Mouse (Mus musculus): ENCODE measurements around the gene Chmp5. TPM values are rescaled to one million over a fixed set of nuclear protein-coding genes. Genes with fewer than 3 reads are reported as not detected.

Chmp5 gene
- polyA plus RNA-seq, 1 experiment from 2014 or later: 41.8 TPM

DNA sequence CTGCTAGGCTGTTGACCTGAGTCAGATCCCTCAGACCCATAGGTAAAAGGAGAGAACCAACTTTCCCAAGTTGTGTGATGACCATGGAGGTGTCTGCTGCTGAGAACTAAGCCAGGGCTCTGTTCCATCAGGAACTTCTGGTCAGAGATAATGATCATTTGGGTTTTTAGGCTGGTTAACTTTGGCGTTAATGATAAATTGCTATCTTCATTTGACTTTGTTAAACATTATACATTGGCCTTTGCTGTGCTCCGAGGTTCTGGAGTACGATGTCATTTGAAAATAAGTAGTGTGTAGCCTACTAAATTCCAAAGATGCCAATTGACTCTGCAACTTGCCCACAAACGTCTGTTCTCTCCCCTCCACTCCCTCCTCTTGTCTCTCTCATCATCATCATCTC is 21.0 kb downstream of the Chmp5 start:
- Histone ChIP-seq H3K9ac (ENCODE audit: low read depth, low read length) (no peak overlapping the region), H3K4me1 (ENCODE audit: control insufficient read depth, low read depth, low read length) (peaks cover 17% of the 10 kb centered on the region), H3K27me3 (ENCODE audit: control insufficient read depth, insufficient read depth, low read depth, low read length) (no peaks in the 10 kb centered on the region), H3K4me3 (ENCODE audit: low read depth, low read length) (no peak overlapping the region), H3K4me2 (ENCODE audit: low read depth, low read length) (no peak overlapping the region), H3K9me3 (replicated peaks; ENCODE audit: control insufficient read depth, low read length) (no peaks in the 10 kb centered on the region), H3K36me3 (ENCODE audit: control insufficient read depth, insufficient read depth) (no peaks in the 10 kb centered on the region; the same call in 1 of the 2 replicates), H3K27ac (ENCODE audit: low read length) (no peak overlapping the region)
- ATAC-seq (ENCODE audit: low read depth): no peak
- WGBS (ENCODE audit: insufficient replicate concordance): 59% methylated on average over 4 of the region's 4 CpGs

DNA sequence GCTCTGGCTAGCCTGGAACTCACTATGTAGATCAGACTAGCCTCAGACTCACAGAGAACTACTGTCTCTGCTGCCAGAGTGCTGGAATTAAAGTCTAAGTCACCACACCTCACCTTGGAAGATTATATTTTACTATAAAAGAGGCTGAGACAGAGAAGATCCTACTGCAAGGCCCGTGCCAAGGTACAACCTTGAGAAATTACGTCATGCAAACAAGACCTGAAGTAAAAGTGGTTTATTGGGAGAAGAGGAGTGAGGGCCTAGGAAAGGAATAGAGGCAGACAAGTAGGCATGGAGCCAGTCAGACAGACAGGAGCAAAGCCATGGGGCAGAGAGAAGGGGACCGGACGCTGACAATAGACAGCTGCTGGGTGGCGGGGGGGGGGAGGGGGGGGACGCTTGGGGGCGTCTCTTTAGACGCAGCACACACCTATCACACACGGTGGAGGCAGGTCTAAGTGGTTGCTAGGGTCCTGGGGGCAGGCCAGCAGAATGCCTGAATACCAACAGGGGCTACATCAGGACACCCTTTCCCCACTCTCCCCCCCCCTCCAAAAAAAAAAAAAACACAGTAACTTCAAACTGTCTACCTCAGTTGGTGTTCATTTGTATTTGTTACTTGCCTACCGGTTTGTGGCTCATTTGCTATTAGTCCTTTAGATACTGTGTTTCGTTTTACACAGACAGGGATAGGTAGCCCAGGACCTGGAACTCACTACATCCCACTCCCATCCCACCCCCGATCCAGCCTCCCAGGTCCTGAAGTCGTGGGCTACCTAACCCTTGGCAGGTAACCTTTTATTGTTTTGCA is 21.8 kb downstream of the Chmp5 start:
- H3K9me3 ChIP-seq (replicated peaks; ENCODE audit: control insufficient read depth, low read length): no peaks in the 10 kb centered on the region
- H3K27me3 ChIP-seq (ENCODE audit: control insufficient read depth, insufficient read depth, low read depth, low read length): no peaks in the 10 kb centered on the region
- peak overlapping the region; percentile 87 for H3K4me2 ChIP-seq (ENCODE audit: low read depth, low read length)
- peaks cover 17% of the 10 kb centered on the region for H3K4me1 ChIP-seq (ENCODE audit: control insufficient read depth, low read depth, low read length)
- H3K9ac ChIP-seq (ENCODE audit: low read depth, low read length): peak overlapping the region; percentile 85
- no peak for ATAC-seq (ENCODE audit: low read depth)
- H3K27ac ChIP-seq (ENCODE audit: low read length): peak overlapping the region; percentile 93
- H3K4me3 ChIP-seq (ENCODE audit: low read depth, low read length): peak overlapping the region; percentile 93
- H3K36me3 ChIP-seq (ENCODE audit: control insufficient read depth, insufficient read depth): no peaks in the 10 kb centered on the region
- WGBS (ENCODE audit: insufficient replicate concordance): 10% methylated on average over 11 of the region's 13 CpGs

- no peaks in the 10 kb centered on the region for H3K9me3 ChIP-seq (replicated peaks; ENCODE audit: control insufficient read depth, low read length)
- H3K4me2 ChIP-seq (ENCODE audit: low read depth, low read length): peak overlapping the region; percentile 87
- peak overlapping the region; percentile 85 for H3K9ac ChIP-seq (ENCODE audit: low read depth, low read length)
- 0% methylated on average over 16 of the region's 16 CpGs for WGBS (ENCODE audit: insufficient replicate concordance)
- H3K4me3 ChIP-seq (ENCODE audit: low read depth, low read length): peak overlapping the region; percentile 93
- peaks cover 20% of the 10 kb centered on the region for H3K4me1 ChIP-seq (ENCODE audit: control insufficient read depth, low read depth, low read length)
- H3K27ac ChIP-seq (ENCODE audit: low read length): peak overlapping the region; percentile 93
- no peaks in the 10 kb centered on the region for H3K36me3 ChIP-seq (ENCODE audit: control insufficient read depth, insufficient read depth)
- no peaks in the 10 kb centered on the region for H3K27me3 ChIP-seq (ENCODE audit: control insufficient read depth, insufficient read depth, low read depth, low read length)
- ATAC-seq (ENCODE audit: low read depth): peak; percentile 22
These were observed 22.3 kb downstream of the Chmp5 start for GRCm38 (mm10) chr4:40970592-40970841.

GRCm38 (mm10) chr4:40970842-40971701 is 22.9 kb downstream of the Chmp5 start, which contains the start of gene Nfx1:
TSS of gene Nfx1 (plus strand) at chr4:40970906.
- WGBS (ENCODE audit: insufficient replicate concordance): under 1% methylated on average over 70 of the region's 85 CpGs
- Histone ChIP-seq H3K27me3 (ENCODE audit: control insufficient read depth, insufficient read depth, low read depth, low read length) (no peaks in the 10 kb centered on the region), H3K4me1 (ENCODE audit: control insufficient read depth, low read depth, low read length) (peaks cover 20% of the 10 kb centered on the region), H3K36me3 (ENCODE audit: control insufficient read depth, insufficient read depth) (no peaks in the 10 kb centered on the region), H3K4me3 (ENCODE audit: low read depth, low read length) (peak within 1 kb of the TSS; percentile 93), H3K27ac (ENCODE audit: low read length) (peak within 1 kb of the TSS; percentile 93), H3K4me2 (ENCODE audit: low read depth, low read length) (peak within 1 kb of the TSS; percentile 87), H3K9ac (ENCODE audit: low read depth, low read length) (peak within 1 kb of the TSS; percentile 85), H3K9me3 (replicated peaks; ENCODE audit: control insufficient read depth, low read length) (no peaks in the 10 kb centered on the region)
- ATAC-seq (ENCODE audit: low read depth): peak; percentile 95

GRCm38 (mm10) chr4:40971744-40972143 is 23.5 kb downstream of the Chmp5 start:
- H3K4me1 ChIP-seq (ENCODE audit: control insufficient read depth, low read depth, low read length): peaks cover 20% of the 10 kb centered on the region
- peak overlapping the region; percentile 93 for H3K27ac ChIP-seq (ENCODE audit: low read length)
- ATAC-seq (ENCODE audit: low read depth): no peak
- peak overlapping the region; percentile 93 for H3K4me3 ChIP-seq (ENCODE audit: low read depth, low read length)
- H3K36me3 ChIP-seq (ENCODE audit: control insufficient read depth, insufficient read depth): no peaks in the 10 kb centered on the region; the same call in 1 of the 2 replicates
- peak overlapping the region; percentile 85 for H3K9ac ChIP-seq (ENCODE audit: low read depth, low read length)
- peak overlapping the region; percentile 87 for H3K4me2 ChIP-seq (ENCODE audit: low read depth, low read length)
- WGBS (ENCODE audit: insufficient replicate concordance): 21% methylated on average over 13 of the region's 13 CpGs
- H3K27me3 ChIP-seq (ENCODE audit: control insufficient read depth, insufficient read depth, low read depth, low read length): no peaks in the 10 kb centered on the region
- H3K9me3 ChIP-seq (replicated peaks; ENCODE audit: control insufficient read depth, low read length): no peaks in the 10 kb centered on the region

DNA sequence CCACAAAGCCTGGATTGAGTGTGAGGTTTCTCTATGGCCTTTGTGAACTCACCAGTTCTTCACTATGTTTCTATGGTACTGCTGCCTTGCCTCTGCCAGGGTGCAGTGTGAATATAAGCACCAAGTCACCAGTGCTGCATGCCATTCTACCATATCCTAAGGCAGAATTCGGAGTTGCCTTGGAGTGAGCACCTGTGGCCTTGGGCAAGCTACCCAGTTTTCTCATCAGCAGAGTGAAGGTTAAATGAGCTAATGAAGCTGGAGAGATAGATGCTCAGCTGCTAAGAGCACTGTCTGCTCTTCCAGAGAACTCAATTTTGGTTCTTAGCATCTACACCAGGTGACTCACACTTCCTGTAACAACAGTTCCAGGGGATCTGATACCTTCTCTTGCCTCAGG is 25.8 kb downstream of the Chmp5 start:
- Histone ChIP-seq H3K9me3 (replicated peaks; ENCODE audit: control insufficient read depth, low read length) (no peaks in the 10 kb centered on the region), H3K4me1 (ENCODE audit: control insufficient read depth, low read depth, low read length) (peaks cover 20% of the 10 kb centered on the region), H3K9ac (ENCODE audit: low read depth, low read length) (no peak overlapping the region), H3K4me2 (ENCODE audit: low read depth, low read length) (no peak overlapping the region), H3K36me3 (ENCODE audit: control insufficient read depth, insufficient read depth) (peaks cover 3% of the 10 kb centered on the region), H3K4me3 (ENCODE audit: low read depth, low read length) (no peak overlapping the region), H3K27me3 (ENCODE audit: control insufficient read depth, insufficient read depth, low read depth, low read length) (no peaks in the 10 kb centered on the region), H3K27ac (ENCODE audit: low read length) (no peak overlapping the region)
- no peak for ATAC-seq (ENCODE audit: low read depth)
- WGBS (ENCODE audit: insufficient replicate concordance): 82% methylated on average over 1 of the region's 1 CpGs

DNA sequence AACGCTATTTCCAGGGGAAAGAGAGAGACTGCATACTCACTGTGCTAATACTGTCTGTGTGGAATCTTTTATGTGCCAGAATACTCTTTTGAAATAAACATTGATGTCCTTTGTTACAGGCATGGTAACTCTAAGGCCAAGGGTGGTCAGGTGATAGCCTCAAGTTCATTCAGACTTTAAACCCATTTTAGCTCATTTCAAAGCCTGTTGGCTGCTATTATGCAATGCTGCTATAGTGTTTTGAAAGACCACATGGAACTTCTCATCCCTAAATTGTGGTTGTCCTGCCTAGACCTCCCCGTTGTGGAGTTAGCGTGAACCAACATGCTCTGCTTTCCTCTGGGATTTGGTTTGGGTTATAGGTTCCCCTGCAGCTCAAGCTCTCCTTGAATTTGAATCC is 27.5 kb downstream of the Chmp5 start:
- peak; percentile 28 for ATAC-seq (ENCODE audit: low read depth)
- H3K9ac ChIP-seq (ENCODE audit: low read depth, low read length): no peak overlapping the region
- no peaks in the 10 kb centered on the region for H3K27me3 ChIP-seq (ENCODE audit: control insufficient read depth, insufficient read depth, low read depth, low read length)
- H3K36me3 ChIP-seq (ENCODE audit: control insufficient read depth, insufficient read depth): peaks cover 12% of the 10 kb centered on the region
- no peaks in the 10 kb centered on the region for H3K9me3 ChIP-seq (replicated peaks; ENCODE audit: control insufficient read depth, low read length)
- H3K27ac ChIP-seq (ENCODE audit: low read length): peak overlapping the region; percentile 70
- H3K4me2 ChIP-seq (ENCODE audit: low read depth, low read length): no peak overlapping the region
- H3K4me3 ChIP-seq (ENCODE audit: low read depth, low read length): no peak overlapping the region
- 77% methylated on average over 3 of the region's 3 CpGs for WGBS (ENCODE audit: insufficient replicate concordance)
- peaks cover 16% of the 10 kb centered on the region for H3K4me1 ChIP-seq (ENCODE audit: control insufficient read depth, low read depth, low read length)

DNA sequence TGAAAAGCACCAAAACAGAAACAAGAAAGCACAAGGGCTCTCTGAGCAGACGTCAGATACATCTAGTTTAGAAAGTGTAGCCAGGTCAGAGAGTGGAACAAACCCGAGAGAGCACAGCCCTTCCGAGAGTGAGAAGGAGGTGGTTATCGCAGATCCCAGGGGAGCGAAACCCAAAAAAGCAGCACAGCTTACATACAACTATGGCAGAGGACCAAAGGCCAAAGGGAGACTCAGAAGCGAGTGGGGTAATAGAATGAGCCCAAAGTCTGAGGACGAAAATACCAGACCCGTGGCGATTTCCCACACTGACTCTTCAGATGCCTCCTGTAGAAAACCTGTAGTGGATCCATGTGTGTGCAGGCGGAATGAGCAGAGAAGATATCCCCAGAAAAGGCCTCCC is 28.4 kb downstream of the Chmp5 start:
- Histone ChIP-seq H3K27ac (ENCODE audit: low read length) (no peak overlapping the region), H3K36me3 (ENCODE audit: control insufficient read depth, insufficient read depth) (peaks cover 16% of the 10 kb centered on the region), H3K9me3 (replicated peaks; ENCODE audit: control insufficient read depth, low read length) (no peaks in the 10 kb centered on the region), H3K9ac (ENCODE audit: low read depth, low read length) (no peak overlapping the region), H3K4me3 (ENCODE audit: low read depth, low read length) (no peak overlapping the region), H3K4me1 (ENCODE audit: control insufficient read depth, low read depth, low read length) (peaks cover 16% of the 10 kb centered on the region), H3K27me3 (ENCODE audit: control insufficient read depth, insufficient read depth, low read depth, low read length) (no peaks in the 10 kb centered on the region), H3K4me2 (ENCODE audit: low read depth, low read length) (no peak overlapping the region)
- 83% methylated on average over 10 of the region's 10 CpGs for WGBS (ENCODE audit: insufficient replicate concordance)
- no peak for ATAC-seq (ENCODE audit: low read depth)

GRCm38 (mm10) chr4:40979430-40979829 is 31.2 kb downstream of the Chmp5 start:
- Histone ChIP-seq H3K4me2 (ENCODE audit: low read depth, low read length) (no peak overlapping the region), H3K9ac (ENCODE audit: low read depth, low read length) (no peak overlapping the region), H3K4me3 (ENCODE audit: low read depth, low read length) (no peak overlapping the region), H3K9me3 (replicated peaks; ENCODE audit: control insufficient read depth, low read length) (no peaks in the 10 kb centered on the region), H3K27me3 (ENCODE audit: control insufficient read depth, insufficient read depth, low read depth, low read length) (no peaks in the 10 kb centered on the region), H3K27ac (ENCODE audit: low read length) (no peak overlapping the region), H3K4me1 (ENCODE audit: control insufficient read depth, low read depth, low read length) (peaks cover 3% of the 10 kb centered on the region), H3K36me3 (ENCODE audit: control insufficient read depth, insufficient read depth) (peaks cover 16% of the 10 kb centered on the region)
- WGBS (ENCODE audit: insufficient replicate concordance): 73% methylated on average over 1 of the region's 1 CpGs
- no peak for ATAC-seq (ENCODE audit: low read depth)
